Mouse (Mus musculus): Measurements from ENCODE around the gene Oprm1. TPM values are rescaled to one million over a fixed set of nuclear protein-coding genes. Genes with fewer than 3 reads are reported as not detected.

Oprm1 gene
- polyA plus RNA-seq, 1 experiment, result 1.8 TPM

GRCm38 (mm10) chr10:6934776-6935175 is 176.5 kb downstream of the Oprm1 start:
- no peak for TF ChIP-seq POLR2A (IDR thresholded peaks at IDR 0.05; ENCODE audit: borderline replicate concordance, extremely low read depth, insufficient read depth, insufficient read length, poor library complexity, severe bottlenecking)
- TF ChIP-seq CTCF (IDR thresholded peaks at IDR 0.05; ENCODE audit: borderline replicate concordance, extremely low read depth, insufficient read depth, insufficient read length), result no peak
- peak; percentile 28 for DNase-seq (ENCODE audit: low read depth)

DNA sequence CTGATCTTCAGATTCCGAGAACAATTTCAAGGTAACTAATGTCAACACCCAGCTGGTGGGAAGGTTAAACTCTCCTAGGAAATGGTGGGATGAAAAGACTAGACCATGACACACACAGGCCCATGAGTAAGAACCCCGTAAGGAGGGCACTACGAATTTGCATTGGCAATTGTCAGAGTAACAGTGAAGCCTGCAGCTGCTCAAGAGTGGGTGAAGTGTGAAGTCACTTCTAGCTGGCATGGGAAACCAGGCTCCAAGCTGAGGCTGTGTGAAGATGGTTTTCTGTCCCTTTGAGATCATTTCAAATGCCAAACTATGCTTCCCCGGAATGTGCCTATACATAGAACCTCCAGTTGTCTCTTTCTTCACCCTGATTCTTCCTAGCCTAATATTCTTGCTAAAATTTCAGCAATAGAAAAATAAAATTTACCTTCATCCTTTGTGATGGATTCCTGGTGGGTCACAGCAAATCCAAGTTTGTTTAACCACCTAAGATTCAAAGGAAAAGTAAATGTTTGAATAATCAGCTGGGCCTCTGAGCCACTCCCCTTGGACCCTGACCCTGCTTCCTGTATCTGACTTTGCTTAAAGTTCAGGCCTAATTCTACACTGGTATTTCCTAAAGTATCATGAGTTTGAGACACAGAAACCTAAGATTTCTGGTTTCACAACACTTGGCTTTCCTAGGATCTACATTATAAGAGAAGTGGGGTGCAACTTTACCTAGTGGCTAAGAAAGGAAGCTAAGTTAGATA is 178.5 kb downstream of the Oprm1 start:
- no peak for DNase-seq (ENCODE audit: low read depth)
- TF ChIP-seq POLR2A (IDR thresholded peaks at IDR 0.05; ENCODE audit: borderline replicate concordance, extremely low read depth, insufficient read depth, insufficient read length, poor library complexity, severe bottlenecking), result no peak
- TF ChIP-seq CTCF (IDR thresholded peaks at IDR 0.05; ENCODE audit: borderline replicate concordance, extremely low read depth, insufficient read depth, insufficient read length), result no peak

DNA sequence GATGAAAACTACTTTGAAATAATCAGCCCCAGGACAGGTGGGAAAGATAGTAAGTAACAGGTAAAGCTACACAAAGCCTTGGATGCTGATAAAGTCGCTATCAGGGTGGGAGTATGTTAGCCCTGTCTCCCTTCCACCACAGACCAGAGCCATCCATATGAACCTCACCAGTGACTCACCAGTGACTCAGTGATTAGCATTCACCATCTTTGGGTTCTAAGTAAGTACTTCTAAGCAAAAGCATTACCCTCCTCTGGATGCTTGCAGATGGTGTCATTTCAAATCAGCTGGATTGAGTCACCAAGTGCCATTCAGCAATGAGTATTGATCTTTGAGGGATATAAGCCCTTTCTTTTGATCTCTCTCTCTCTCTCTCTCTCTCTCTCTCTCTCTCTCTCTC is 194.8 kb downstream of the Oprm1 start:
- no peak for DNase-seq (ENCODE audit: low read depth)
- TF ChIP-seq POLR2A (IDR thresholded peaks at IDR 0.05; ENCODE audit: borderline replicate concordance, extremely low read depth, insufficient read depth, insufficient read length, poor library complexity, severe bottlenecking) (no peak), CTCF (IDR thresholded peaks at IDR 0.05; ENCODE audit: borderline replicate concordance, extremely low read depth, insufficient read depth, insufficient read length) (no peak)

- TF ChIP-seq CTCF (IDR thresholded peaks at IDR 0.05; ENCODE audit: borderline replicate concordance, extremely low read depth, insufficient read depth, insufficient read length) (no peak), POLR2A (IDR thresholded peaks at IDR 0.05; ENCODE audit: borderline replicate concordance, extremely low read depth, insufficient read depth, insufficient read length, poor library complexity, severe bottlenecking) (no peak)
- DNase-seq (ENCODE audit: low read depth), result no peak
These were observed 196.2 kb downstream of the Oprm1 start for GRCm38 (mm10) chr10:6954533-6954932.

- no peak for DNase-seq (ENCODE audit: low read depth)
- TF ChIP-seq POLR2A (IDR thresholded peaks at IDR 0.05; ENCODE audit: borderline replicate concordance, extremely low read depth, insufficient read depth, insufficient read length, poor library complexity, severe bottlenecking), result no peak
- TF ChIP-seq CTCF (IDR thresholded peaks at IDR 0.05; ENCODE audit: borderline replicate concordance, extremely low read depth, insufficient read depth, insufficient read length), result no peak
These were observed 198.1 kb downstream of the Oprm1 start for GRCm38 (mm10) chr10:6956357-6956756.

DNA sequence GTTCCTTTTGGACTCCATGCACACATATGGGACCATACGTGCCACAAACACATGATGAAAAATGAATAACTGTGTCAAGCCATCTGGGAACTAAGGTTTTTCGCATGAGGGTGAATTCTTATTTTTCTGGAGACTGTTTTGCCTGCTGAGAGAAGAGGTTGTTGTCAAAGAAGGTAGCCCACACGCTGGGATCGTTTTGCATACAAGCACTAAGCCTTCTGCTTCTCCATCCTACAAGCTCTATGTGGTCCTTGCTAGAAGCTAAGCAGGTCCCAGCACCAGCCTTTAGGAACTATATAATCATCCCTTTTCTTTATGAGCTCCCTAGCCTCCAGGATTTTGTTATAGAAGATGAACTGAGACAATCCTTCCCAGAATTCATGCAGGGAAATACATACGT is 200.5 kb downstream of the Oprm1 start:
- DNase-seq (ENCODE audit: low read depth), result no peak
- no peak for TF ChIP-seq CTCF (IDR thresholded peaks at IDR 0.05; ENCODE audit: borderline replicate concordance, extremely low read depth, insufficient read depth, insufficient read length)
- no peak for TF ChIP-seq POLR2A (IDR thresholded peaks at IDR 0.05; ENCODE audit: borderline replicate concordance, extremely low read depth, insufficient read depth, insufficient read length, poor library complexity, severe bottlenecking)

DNA sequence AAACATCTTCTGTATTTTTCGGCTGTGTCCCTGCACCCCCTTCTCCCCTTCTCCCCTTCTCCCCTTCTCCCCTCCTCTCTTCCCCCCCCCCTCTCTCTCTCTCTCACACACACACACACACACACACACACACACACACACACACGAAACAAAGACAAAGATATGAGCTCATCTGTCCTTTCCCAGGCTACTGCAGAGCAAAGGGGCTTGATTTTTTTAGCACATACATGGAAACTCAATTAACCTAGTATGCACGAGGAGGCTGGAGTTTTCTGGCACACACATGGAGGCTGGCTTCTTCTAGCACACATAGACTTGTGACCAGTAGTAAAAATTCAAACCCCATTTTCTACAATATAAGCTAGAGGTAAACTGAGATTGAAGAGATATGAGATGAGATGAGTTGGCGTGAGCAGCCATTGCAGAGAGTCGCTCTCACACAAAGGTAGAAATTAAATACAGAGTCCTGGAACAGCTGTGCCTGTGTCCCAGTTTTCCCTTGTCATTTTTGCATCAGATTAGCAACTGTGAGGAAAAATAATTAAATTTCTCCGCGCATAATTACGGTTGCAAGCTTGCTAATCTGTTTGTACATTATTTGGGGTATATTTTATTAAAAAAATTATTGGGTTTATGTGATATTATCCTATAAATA is 209.4 kb downstream of the Oprm1 start:
- DNase-seq (ENCODE audit: low read depth), result peak; percentile 23
- TF ChIP-seq CTCF (IDR thresholded peaks at IDR 0.05; ENCODE audit: borderline replicate concordance, extremely low read depth, insufficient read depth, insufficient read length), result no peak
- no peak for TF ChIP-seq POLR2A (IDR thresholded peaks at IDR 0.05; ENCODE audit: borderline replicate concordance, extremely low read depth, insufficient read depth, insufficient read length, poor library complexity, severe bottlenecking)

GRCm38 (mm10) chr10:6968334-6968733 is 210.0 kb downstream of the Oprm1 start:
- TF ChIP-seq CTCF (IDR thresholded peaks at IDR 0.05; ENCODE audit: borderline replicate concordance, extremely low read depth, insufficient read depth, insufficient read length) (no peak), POLR2A (IDR thresholded peaks at IDR 0.05; ENCODE audit: borderline replicate concordance, extremely low read depth, insufficient read depth, insufficient read length, poor library complexity, severe bottlenecking) (no peak)

DNA sequence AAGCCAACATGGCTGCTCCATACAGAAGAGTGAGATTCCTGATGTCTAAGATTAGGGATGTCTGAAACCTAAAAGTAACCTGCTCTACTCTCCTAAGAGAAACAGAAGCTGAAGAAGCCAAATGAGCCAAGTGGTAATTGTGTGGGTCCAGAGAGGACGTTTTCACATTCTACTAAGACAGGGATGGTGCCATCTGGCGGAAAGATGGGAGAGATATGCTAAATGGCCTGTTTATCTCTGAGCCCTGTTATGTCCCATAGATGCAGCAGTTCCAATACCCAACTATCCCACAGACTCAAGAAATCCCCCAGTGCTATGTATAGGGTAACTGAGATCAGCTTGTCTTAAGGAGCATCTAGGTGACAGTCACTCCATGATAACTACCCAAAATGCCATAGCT is 219.5 kb downstream of the Oprm1 start:
- DNase-seq (ENCODE audit: low read depth), result peak; percentile 15
- TF ChIP-seq CTCF (IDR thresholded peaks at IDR 0.05; ENCODE audit: borderline replicate concordance, extremely low read depth, insufficient read depth, insufficient read length) (no peak), POLR2A (IDR thresholded peaks at IDR 0.05; ENCODE audit: borderline replicate concordance, extremely low read depth, insufficient read depth, insufficient read length, poor library complexity, severe bottlenecking) (no peak)

More at GRCm38 (mm10) chr10:6968334-6968733, 210.0 kb downstream of the Oprm1 start:
- no peak for DNase-seq (ENCODE audit: low read depth)

DNA sequence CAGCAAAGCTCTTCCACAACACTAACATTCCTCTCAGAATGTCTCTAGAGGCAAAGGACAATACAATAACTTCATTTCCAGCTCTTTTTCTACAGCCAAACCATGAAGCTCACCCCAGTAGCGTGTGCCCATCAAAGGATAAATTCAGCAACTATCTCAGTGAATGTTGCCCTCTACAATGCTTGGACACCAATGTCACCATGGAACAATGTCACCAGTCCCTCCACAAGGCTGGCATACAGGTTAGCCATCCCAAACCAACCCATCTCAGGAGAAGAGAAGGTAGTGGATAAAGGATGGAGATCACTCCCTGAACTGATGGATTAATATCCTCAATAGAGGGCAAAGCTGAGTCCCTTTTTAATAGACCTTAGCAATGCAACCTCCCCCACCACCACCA is 220.4 kb downstream of the Oprm1 start:
- DNase-seq (ENCODE audit: low read depth), result peak; percentile 3
- TF ChIP-seq CTCF (IDR thresholded peaks at IDR 0.05; ENCODE audit: borderline replicate concordance, extremely low read depth, insufficient read depth, insufficient read length) (no peak), POLR2A (IDR thresholded peaks at IDR 0.05; ENCODE audit: borderline replicate concordance, extremely low read depth, insufficient read depth, insufficient read length, poor library complexity, severe bottlenecking) (no peak)

DNA sequence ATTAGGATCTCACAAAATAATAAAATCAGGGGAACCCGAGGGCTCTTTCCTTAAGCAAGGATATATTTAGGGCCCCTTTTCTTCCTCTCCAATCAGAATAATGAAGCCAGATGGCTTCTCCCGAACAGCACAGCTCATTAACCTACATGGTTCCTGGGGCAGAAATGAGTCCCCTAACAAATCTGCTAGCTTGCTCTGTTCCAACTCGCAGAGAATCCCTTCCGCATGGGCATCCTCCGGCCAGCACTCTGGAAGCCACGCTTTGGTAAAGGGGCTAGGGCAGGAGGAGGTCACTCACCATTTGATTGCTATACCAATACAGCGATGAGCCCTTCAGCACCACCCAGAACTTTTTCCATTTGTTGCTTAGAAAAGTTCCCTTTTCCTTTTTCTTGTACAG is 220.9 kb downstream of the Oprm1 start:
- DNase-seq (ENCODE audit: low read depth), result peak; percentile 65
- TF ChIP-seq CTCF (IDR thresholded peaks at IDR 0.05; ENCODE audit: borderline replicate concordance, extremely low read depth, insufficient read depth, insufficient read length), result no peak
- no peak for TF ChIP-seq POLR2A (IDR thresholded peaks at IDR 0.05; ENCODE audit: borderline replicate concordance, extremely low read depth, insufficient read depth, insufficient read length, poor library complexity, severe bottlenecking)

DNA sequence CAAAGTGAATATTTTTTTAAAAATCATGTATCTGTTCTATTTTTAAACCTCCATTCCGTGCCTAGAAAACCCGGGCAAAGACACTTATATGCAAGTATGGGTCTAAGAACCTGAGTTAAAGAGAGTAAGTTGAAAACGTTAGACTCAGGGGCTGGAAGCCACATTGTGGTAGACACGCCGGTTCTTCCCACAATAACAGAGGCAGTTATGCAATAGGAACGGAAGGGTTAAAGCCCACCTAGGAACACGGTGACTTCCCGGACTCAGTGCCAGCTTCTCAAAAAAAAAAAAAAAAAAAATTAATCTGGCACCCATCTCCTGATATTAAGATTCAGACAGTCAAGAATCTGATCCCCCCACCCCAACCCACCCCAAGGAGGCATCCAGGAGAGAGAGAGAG is 221.5 kb downstream of the Oprm1 start:
- TF ChIP-seq CTCF (IDR thresholded peaks at IDR 0.05; ENCODE audit: borderline replicate concordance, extremely low read depth, insufficient read depth, insufficient read length), result no peak
- no peak for TF ChIP-seq POLR2A (IDR thresholded peaks at IDR 0.05; ENCODE audit: borderline replicate concordance, extremely low read depth, insufficient read depth, insufficient read length, poor library complexity, severe bottlenecking)
- DNase-seq (ENCODE audit: low read depth), result peak; percentile 38

Measured in brain, embryonic 14.5 days (tissue).